Mouse (Mus musculus): Measurements from ENCODE around the gene Zeb2.

GRCm38 (mm10) chr2:45058183-45058582, 59.0 kb downstream of the Zeb2 start:
- TF ChIP-seq CTCF (IDR thresholded peaks at IDR 0.05) (no peak), EP300 (IDR thresholded peaks at IDR 0.05; ENCODE audit: insufficient read depth, low read depth, low read length) (no peak), POLR2A (IDR thresholded peaks at IDR 0.05; ENCODE audit: insufficient read depth, low read depth, low read length) (no peak)
